Mouse (Mus musculus) mammary gland, adult 2 months (tissue): ENCODE data around the gene Slc35g2. TPM values are rescaled to one million over a fixed set of nuclear protein-coding genes. Genes with fewer than 3 reads are reported as not detected.

Experiments used
- polyA plus RNA-seq: library from polyadenylated mRNA; depleted of rRNA; stranded (reverse); fragments of >200 nt; gene quantifications from 2 replicates; pipeline ENCODE4 v1.2.3, GENCODE M21; 2012; ENCODE audit warnings: low replicate concordance; rRNA removed

The Slc35g2 gene
- polyA plus RNA-seq: 0.49 and 2.0 TPM in 2 replicates

GRCm38 (mm10) chr9:100570626-100571233, at the start of gene Slc35g2:
Gene Slc35g2 (minus strand): TSS chr9:100571090.

DNA sequence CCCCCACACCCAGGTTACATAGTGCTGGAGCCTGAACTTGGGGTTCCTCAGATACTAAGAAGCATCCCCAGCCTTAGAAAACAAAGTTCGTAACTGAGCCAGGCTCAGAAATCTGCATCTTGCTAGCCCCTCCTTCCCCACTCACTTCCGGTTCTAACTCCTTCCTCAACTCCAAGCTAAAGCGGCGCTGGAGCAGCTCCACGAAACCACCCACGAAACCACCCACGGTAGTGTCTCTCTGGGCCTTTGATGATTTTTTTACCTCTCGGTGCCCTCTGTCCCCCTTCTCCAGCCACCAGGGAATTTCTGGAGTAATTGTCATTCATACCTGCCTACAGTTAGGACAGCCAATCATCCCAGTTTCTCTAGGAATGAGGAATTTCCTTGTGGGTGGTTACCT, 26.7 kb upstream of the Slc35g2 start, which contains the start of gene Stag1:
Gene Stag1, plus strand, starts transcription at position 253 of the 400 bp plus-strand sequence.

GRCm38 (mm10) chr9:100545715-100546593, 24.9 kb downstream of the Slc35g2 start, which contains the start of gene Nck1:
Gene Nck1 (minus strand): TSS chr9:100546134.

Other genes starting within 250 kb of the Slc35g2 start
- gene Il20rb, start 84.3 kb downstream of the Slc35g2 start, polyA plus RNA-seq: 2.1 and 4.5 TPM in 2 replicates
- 2.0 and 7.8 TPM in 2 replicates for gene Nck1, start 25.0 kb downstream of the Slc35g2 start, polyA plus RNA-seq
- 1.9 and 5.6 TPM in 2 replicates for gene Stag1, start 26.7 kb upstream of the Slc35g2 start, polyA plus RNA-seq